Mouse (Mus musculus) adipose tissue, adult 10 weeks (tissue): ENCODE measurements around the gene Rasd2. TPM values are rescaled to one million over a fixed set of nuclear protein-coding genes. Genes with fewer than 3 reads are reported as not detected.

Source experiments
- polyA plus RNA-seq: library from polyadenylated mRNA; stranded (reverse); fragments of 350-450 nt; fragmentation: Illumina TruSeq; extraction: RNeasy Lipid Tissue Mini Kit (QIAGEN cat#74804); gene quantifications from one replicate; pipeline ENCODE4 v1.2.3, GENCODE M21; 2014; ENCODE audit warnings: low read depth, low replicate concordance

The Rasd2 gene
- 5.6 TPM for polyA plus RNA-seq

DNA sequence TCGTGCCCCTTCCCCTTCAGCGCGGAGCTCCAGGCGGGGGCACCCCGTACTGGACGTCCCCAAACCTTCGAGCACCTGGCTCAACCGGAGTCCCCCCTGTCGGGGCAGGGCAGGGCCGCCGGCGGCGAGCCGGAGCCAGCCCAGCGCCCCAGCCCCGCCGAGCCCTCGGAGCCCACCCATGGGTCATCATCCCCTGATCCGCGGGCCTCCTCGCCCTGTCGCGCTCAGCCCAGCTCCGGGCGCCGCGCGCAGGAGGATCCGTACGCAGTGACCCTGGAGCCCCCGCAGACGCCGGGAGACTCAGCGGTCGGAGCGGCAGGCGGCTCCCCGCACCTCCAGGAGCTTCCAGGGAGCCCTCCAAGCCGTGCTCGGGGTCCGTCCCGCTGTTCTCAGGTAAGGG is at the start of gene Rasd2:
TSS of gene Rasd2 (plus strand) at position 259 of the 400 bp plus-strand sequence.

Other genes starting within 250 kb of the Rasd2 start
- 15.1 TPM for gene Hmgxb4, start 220.6 kb upstream of the Rasd2 start, polyA plus RNA-seq
- gene Tom1, start 180.2 kb upstream of the Rasd2 start, polyA plus RNA-seq, result 32.5 TPM
- gene Hmox1, start 120.3 kb upstream of the Rasd2 start, polyA plus RNA-seq, result 22.6 TPM
- gene Mcm5, start 104.4 kb upstream of the Rasd2 start, polyA plus RNA-seq, result 5.9 TPM
- not detected for gene Gm10358, start 192.6 kb downstream of the Rasd2 start, polyA plus RNA-seq
- gene Iqcm, start 234.8 kb downstream of the Rasd2 start, polyA plus RNA-seq, result 2.1 TPM